Comparison of ENCODE assay signal across 26 mouse cellular contexts in genomic region chr2:58505306-58506090, GRCm38 (mm10). TPM values are rescaled to one million over a fixed set of nuclear protein-coding genes. Genes with fewer than 3 reads are reported as not detected.
A peak's percentile ranks its signal among the peaks of the same experiment; 100 is the strongest.
DNase-seq lines count a peak whose midpoint lies in the region; ATAC-seq and TF ChIP-seq lines count a peak whose summit lies in the region.
"Had no signal": no experiment of that assay in that cellular context is flagged by ENCODE, and none has a peak within 500 bp of the region (broad histone marks: within the 10 kb centered on the region; RNA-seq: fewer than 3 reads in every experiment).

No protein-coding gene starts in this region.

- no peaks in the 10 kb centered on the region for H3K9me3 ChIP-seq in intestine, embryonic 14.5 days (ENCODE audit: control insufficient read depth, low read length)
- no peaks in the 10 kb centered on the region for H3K9me3 ChIP-seq in intestine, postnatal 0 days (ENCODE audit: control insufficient read depth)
- H3K9me3 ChIP-seq: embryonic facial prominence, embryonic 12.5 days; liver, embryonic 12.5 days; neural tube, embryonic 12.5 days had no signal

- peak; percentile 68 for DNase-seq in heart, adult 11 months
- no peak for DNase-seq in heart, postnatal 10 days
- no peak for DNase-seq in intestine, embryonic 14.5 days (ENCODE audit: low spot score)
- peak; percentile 97 for DNase-seq in Muller cell, postnatal 12 days (ENCODE audit: inconsistent ontology term)
- peak; percentile 47 for DNase-seq in mesoderm, embryonic 11.5 days (ENCODE audit: low read depth, low spot score)
- DNase-seq in layer of hippocampus, postnatal 14 days (ENCODE audit: low spot score in 2 of 2): no peak
- DNase-seq in adipocyte (ENCODE audit: low spot score): no peak
- DNase-seq: adrenal gland, postnatal 10 days; cerebellum, adult 9-11 months; gastrocnemius, postnatal 25 days; heart, postnatal 4 days; kidney, adult 11 months; lung, adult 2 months; right cerebral cortex, postnatal 14 days; thymus, postnatal 4 days had no signal

- H3K36me3 ChIP-seq in intestine, embryonic 14.5 days (ENCODE audit: control insufficient read depth, insufficient read depth, low read length): no peaks in the 10 kb centered on the region
- peaks cover 6% of the 10 kb centered on the region for H3K36me3 ChIP-seq in intestine, postnatal 0 days (ENCODE audit: control insufficient read depth, insufficient read depth)
- H3K36me3 ChIP-seq: embryonic facial prominence, embryonic 12.5 days; liver, embryonic 12.5 days; neural tube, embryonic 12.5 days had no signal

- H3K4me2 ChIP-seq in intestine, embryonic 14.5 days (ENCODE audit: low read length): no peak overlapping the region
- no peak overlapping the region for H3K4me2 ChIP-seq in intestine, postnatal 0 days (replicated peaks; ENCODE audit: low read depth)
- H3K4me2 ChIP-seq: embryonic facial prominence, embryonic 12.5 days; liver, embryonic 12.5 days; neural tube, embryonic 12.5 days had no signal

- no peak overlapping the region for H3K27ac ChIP-seq in intestine, embryonic 14.5 days (ENCODE audit: low read depth)
- no peak overlapping the region for H3K27ac ChIP-seq in intestine, postnatal 0 days (ENCODE audit: low read depth, low read length)
- H3K27ac ChIP-seq: embryonic facial prominence, embryonic 12.5 days; kidney, postnatal 0 days; liver, embryonic 12.5 days; neural tube, embryonic 12.5 days had no signal

- 0 out of 2 replicates have a peak, but pooled peaks have one; percentile 40 for ATAC-seq in intestine, embryonic 14.5 days (replicated peaks; ENCODE audit: low FRiP score, low TSS enrichment, low read depth)
- ATAC-seq in intestine, postnatal 0 days: no peak
- ATAC-seq: forebrain, embryonic 16.5 days; liver, embryonic 12.5 days had no signal

- no peak overlapping the region for H3K4me3 ChIP-seq in intestine, embryonic 14.5 days (ENCODE audit: low read depth, low read length)
- H3K4me3 ChIP-seq in intestine, postnatal 0 days (ENCODE audit: low read depth, low read length): no peak overlapping the region
- H3K4me3 ChIP-seq: embryonic facial prominence, embryonic 12.5 days; liver, embryonic 12.5 days; neural tube, embryonic 12.5 days had no signal

- 90% methylated on average over 9 of the region's 9 CpGs for WGBS in intestine, embryonic 14.5 days
- 88% methylated on average over 9 of the region's 9 CpGs for WGBS in intestine, postnatal 0 days

- intact Hi-C loops in heart, postnatal 10 days (cut with DNase I): no loop called here

- no peak overlapping the region for H3K9ac ChIP-seq in intestine, embryonic 14.5 days (ENCODE audit: low read length)
- no peak overlapping the region for H3K9ac ChIP-seq in intestine, postnatal 0 days (ENCODE audit: low read depth, low read length)
- H3K9ac ChIP-seq: embryonic facial prominence, embryonic 12.5 days; liver, embryonic 12.5 days; neural tube, embryonic 12.5 days had no signal

- H3K27me3 ChIP-seq in intestine, embryonic 14.5 days (replicated peaks; ENCODE audit: control insufficient read depth, insufficient read depth, low read length): no peaks in the 10 kb centered on the region
- no peaks in the 10 kb centered on the region for H3K27me3 ChIP-seq in intestine, postnatal 0 days (replicated peaks; ENCODE audit: control insufficient read depth, insufficient read depth, low read length)
- H3K27me3 ChIP-seq: embryonic facial prominence, embryonic 12.5 days; liver, embryonic 12.5 days; neural tube, embryonic 12.5 days had no signal

- no peak for TF ChIP-seq CTCF in intestine, postnatal 0 days (IDR thresholded peaks at IDR 0.05; ENCODE audit: low read depth)

- no peaks in the 10 kb centered on the region for H3K4me1 ChIP-seq in intestine, embryonic 14.5 days (replicated peaks; ENCODE audit: control insufficient read depth, insufficient read depth, low read length)
- no peaks in the 10 kb centered on the region for H3K4me1 ChIP-seq in intestine, postnatal 0 days (replicated peaks; ENCODE audit: control insufficient read depth, insufficient read depth, low read length)
- H3K4me1 ChIP-seq: liver, embryonic 12.5 days had no signal

RNA-seq across cellular contexts. Expression of gene Gm17409, which starts 35.6 kb away (rescaled TPM):
- total RNA-seq in heart, postnatal 10 days (2021): not detected
- 0.19 TPM in 1 of 2 replicates, not detected in the other for polyA plus RNA-seq in intestine, embryonic 14.5 days (2014; fragmentation: Nextera tagmentation; extraction: Ambion mirVana)
- not detected in 2 replicates for polyA plus RNA-seq in intestine, postnatal 0 days (2015; fragmentation: Nextera tagmentation; extraction: Ambion mirVana)
- total RNA-seq in layer of hippocampus, postnatal 14 days (2021): not detected
- total RNA-seq: adrenal gland, postnatal 10 days; gastrocnemius, postnatal 25 days; heart, postnatal 4 days; layer of hippocampus, adult 18-20 months; left cerebral cortex, postnatal 36 days; megakaryocyte-erythroid progenitor cell, adult 5-6 weeks had no signal
- polyA plus RNA-seq: cortical plate, adult 2 months; embryonic facial prominence, embryonic 12.5 days; kidney, postnatal 0 days; liver, embryonic 12.5 days; lung, adult 2 months; neural tube, embryonic 12.5 days; spleen, adult 2 months had no signal

Comparison
In these comparisons a context has a peak if more than half of its experiments do, and no peak if none do; other contexts are left out.
1. DNase-seq: peak in heart, adult 11 months (single experiment), Muller cell, postnatal 12 days (single experiment) and mesoderm, embryonic 11.5 days (single experiment); none in heart, postnatal 10 days (0 of 2), intestine, embryonic 14.5 days (single experiment), layer of hippocampus, postnatal 14 days (0 of 2) and adipocyte (single experiment).